Mouse (Mus musculus): Measurements from ENCODE around the gene Hist2h2ac.
"Not testable (repeated sequence)": the region's sequence is repeated elsewhere in the genome, so short reads cannot be mapped to it uniquely, and the experiment has no call there.

The Hist2h2ac gene

GRCm38 (mm10) chr3:96220765-96221639, at the start of gene Hist2h2ac, which contains the start of gene Hist2h2be:
TSS of gene Hist2h2ac (minus strand) at chr3:96220880.
TSS of gene Hist2h2be (plus strand) at chr3:96221119.
- peak; percentile 90 for DNase-seq (ENCODE audit: extremely low spot score, low read depth, low spot score)

DNA sequence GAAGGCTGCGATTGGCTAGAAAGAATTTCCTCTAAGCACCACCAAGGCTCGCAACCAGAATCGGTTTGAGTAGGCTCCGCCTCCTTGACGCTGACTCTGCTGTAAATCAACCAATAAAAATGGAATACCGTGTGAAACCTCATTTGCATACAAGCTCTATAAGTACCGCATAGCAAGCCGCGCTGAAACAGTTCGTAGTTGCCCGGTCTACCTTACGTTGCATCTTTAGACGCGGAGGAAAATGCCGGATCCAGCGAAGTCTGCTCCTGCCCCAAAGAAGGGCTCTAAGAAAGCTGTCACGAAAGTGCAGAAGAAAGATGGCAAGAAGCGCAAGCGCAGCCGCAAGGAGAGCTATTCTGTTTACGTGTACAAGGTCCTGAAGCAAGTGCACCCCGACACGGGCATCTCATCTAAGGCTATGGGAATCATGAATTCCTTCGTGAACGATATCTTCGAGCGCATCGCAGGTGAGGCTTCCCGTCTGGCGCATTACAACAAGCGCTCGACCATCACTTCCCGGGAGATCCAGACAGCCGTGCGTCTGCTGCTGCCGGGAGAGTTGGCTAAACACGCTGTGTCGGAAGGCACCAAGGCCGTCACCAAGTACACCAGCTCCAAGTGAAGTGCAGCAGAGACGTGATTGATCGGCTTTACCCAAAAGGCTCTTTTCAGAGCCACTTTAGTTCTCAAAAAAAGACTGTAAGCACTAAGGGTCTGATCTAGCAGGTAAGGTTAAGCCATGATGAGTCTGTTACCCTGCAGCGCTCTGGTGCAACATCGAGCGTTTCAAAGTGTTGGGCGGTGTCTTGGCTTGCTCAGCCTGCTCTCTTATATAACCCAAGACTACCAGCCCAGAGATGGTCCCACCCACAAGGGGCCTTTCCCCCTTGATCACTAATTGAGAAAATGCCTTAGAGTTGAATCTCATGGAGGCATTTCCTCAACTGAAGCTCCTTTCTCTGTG, 49.1 kb upstream of the Hist2h2ac start, which contains the start of gene Hist2h2bb:
Gene Hist2h2bb, plus strand, starts transcription at position 242 of the 964 bp plus-strand sequence.
- DNase-seq (ENCODE audit: extremely low spot score, low read depth, low spot score), result peak; percentile 99

DNA sequence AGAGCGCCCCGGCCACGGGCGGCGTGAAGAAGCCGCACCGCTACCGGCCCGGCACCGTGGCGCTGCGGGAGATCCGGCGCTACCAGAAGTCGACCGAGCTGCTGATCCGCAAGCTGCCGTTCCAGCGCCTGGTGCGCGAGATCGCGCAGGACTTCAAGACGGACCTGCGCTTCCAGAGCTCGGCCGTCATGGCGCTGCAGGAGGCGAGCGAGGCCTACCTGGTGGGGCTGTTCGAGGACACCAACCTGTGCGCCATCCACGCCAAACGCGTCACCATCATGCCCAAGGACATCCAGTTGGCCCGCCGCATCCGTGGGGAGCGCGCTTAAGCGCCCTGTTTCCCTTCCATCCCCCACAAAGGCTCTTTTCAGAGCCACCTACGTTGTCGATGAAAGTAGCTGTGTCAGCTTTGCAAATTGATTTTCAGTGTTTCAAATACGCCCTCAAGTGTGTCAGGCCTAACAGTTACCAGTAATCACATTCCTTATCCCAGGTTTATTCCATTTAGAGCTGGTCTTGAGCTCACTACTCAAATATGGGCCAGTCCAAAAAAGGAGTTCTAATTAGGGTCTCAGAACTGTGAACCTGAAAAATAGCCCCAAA, 48.2 kb upstream of the Hist2h2ac start:
- not testable (repeated sequence) for DNase-seq (ENCODE audit: extremely low spot score, low read depth, low spot score)

GRCm38 (mm10) chr3:96268051-96268775, 47.5 kb upstream of the Hist2h2ac start, which contains the start of gene Hist2h3b:
TSS of gene Hist2h3b (plus strand) at chr3:96268654.
- DNase-seq (ENCODE audit: extremely low spot score, low read depth, low spot score), result no peak

GRCm38 (mm10) chr3:96267541-96267940, 46.9 kb upstream of the Hist2h2ac start:
- no peak for DNase-seq (ENCODE audit: extremely low spot score, low read depth, low spot score)

- DNase-seq (ENCODE audit: extremely low spot score, low read depth, low spot score), result no peak
Measured at GRCm38 (mm10) chr3:96266132-96266710, 45.5 kb upstream of the Hist2h2ac start.

DNA sequence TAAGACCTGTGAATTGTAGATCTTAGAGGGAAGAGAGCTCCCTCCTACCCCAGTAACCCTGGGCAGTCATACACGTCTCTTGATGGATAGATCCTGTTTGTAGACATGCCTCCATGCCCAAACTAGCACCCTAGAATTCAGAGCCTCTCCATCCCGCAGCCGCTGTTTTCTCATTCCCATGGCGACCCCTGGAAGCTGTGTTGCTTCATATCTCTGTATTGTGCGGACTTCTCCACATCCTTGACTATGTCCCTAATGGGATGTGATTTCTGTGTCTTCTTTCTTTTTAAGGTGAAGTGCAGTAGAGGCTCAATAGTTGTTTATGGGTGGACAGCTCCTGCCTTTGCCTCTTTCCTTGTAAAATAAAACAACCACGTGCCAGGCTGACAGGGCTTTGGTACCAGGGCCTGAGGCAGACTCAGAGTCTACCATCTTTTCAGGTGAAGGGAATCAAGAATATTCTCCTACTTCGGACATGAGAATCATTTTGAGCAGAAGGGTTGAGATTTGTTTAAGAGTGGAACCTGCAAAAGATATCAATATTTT, 43.8 kb upstream of the Hist2h2ac start:
- DNase-seq (ENCODE audit: extremely low spot score, low read depth, low spot score), result no peak

DNA sequence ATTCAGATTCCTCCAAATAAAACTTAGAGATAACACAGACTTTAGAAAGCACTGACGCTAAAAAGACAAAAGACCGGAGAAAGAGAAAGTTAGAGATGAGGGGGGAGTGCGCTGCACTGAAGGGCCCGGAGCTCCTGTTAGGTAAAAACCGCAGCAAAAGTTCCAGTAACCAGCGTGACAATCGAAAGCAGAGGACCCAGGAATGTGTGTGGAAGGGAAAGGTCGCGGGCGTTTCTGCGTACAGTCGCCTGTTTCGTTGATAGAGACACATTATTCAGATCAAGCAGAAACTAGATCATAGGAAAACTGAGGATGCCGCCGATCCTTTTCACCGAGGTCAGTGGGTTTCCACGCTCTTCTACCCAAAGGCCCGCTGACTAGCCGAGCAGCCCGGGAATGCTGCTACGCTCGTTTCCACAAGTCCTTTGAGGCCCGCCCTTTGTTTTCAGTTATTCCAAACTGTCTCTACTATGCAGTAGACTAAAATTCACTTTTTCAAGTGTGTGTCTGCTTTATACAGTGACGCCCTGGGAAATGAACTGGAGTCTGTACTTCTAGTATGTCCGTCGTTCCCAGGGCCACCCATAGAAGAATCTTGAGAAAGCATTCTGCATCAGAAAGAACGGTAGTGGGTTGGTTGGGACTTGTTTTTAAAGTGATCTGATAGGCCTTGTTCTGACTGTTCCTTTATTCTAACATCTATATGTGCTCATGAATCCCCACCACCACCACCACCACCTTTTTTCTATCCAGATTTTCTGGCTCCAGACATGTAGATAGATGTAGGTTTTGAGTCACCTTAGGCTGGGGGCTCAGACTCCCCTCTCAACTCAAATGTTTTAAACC, 43.1 kb upstream of the Hist2h2ac start:
- no peak for DNase-seq (ENCODE audit: extremely low spot score, low read depth, low spot score)

- no peak for DNase-seq (ENCODE audit: extremely low spot score, low read depth, low spot score)
Measured at GRCm38 (mm10) chr3:96262979-96263550, 42.4 kb upstream of the Hist2h2ac start, which contains the start of gene Hist2h4. TSS of gene Hist2h4 (minus strand) at chr3:96263311.

DNA sequence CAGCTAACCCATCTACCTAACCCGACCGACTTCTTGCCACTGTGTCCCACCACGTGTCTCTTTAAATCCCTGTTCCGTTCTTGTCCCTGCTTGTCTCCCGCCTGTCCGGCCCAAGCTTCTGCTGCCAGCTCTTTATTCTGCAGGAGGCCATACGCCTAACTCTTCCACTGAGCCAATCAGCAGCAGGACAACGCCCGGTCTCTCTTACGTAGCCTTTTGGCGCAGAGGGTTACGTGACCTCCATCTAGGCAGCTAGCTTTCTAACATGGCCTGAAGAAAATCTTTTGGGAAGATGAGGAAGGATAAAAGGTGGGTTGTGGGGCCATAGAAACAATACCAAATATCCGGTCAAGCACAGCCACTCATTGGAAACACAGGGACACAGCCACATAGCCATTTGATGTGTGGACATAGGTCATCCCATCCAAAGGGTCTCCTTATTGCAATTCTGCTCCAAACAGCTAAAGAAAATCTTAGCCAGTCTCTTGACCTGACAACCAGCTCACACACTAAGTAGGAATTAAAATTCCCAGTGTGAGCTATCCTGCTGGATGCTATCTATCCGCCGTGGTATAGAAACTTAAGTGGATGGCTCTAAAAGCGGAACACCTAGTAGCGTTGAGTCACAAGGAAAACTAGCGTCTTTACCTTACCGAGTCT, 41.7 kb upstream of the Hist2h2ac start:
- DNase-seq (ENCODE audit: extremely low spot score, low read depth, low spot score), result no peak

- DNase-seq (ENCODE audit: extremely low spot score, low read depth, low spot score), result no peak
Measured at GRCm38 (mm10) chr3:96261623-96262022, 40.9 kb upstream of the Hist2h2ac start.

DNA sequence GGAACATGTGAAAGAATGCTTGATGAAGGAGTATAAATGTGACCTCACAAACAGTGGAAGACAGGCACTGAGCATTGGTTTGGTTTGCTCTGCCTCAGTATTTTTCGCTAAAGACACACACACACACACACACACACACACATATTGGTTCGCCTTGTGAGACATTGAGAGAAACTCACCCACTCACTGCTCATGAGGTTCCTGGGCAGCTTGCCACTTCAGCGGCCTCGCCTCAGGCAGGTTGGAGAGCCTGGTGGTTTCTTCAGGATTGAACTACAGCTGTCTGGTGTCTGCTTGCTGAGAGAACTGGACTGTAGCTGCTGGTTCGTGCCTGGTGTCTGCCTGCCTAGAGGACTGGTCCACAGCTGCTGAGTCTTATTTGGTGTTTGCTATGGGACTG, 39.5 kb upstream of the Hist2h2ac start:
- DNase-seq (ENCODE audit: extremely low spot score, low read depth, low spot score), result no peak

DNA sequence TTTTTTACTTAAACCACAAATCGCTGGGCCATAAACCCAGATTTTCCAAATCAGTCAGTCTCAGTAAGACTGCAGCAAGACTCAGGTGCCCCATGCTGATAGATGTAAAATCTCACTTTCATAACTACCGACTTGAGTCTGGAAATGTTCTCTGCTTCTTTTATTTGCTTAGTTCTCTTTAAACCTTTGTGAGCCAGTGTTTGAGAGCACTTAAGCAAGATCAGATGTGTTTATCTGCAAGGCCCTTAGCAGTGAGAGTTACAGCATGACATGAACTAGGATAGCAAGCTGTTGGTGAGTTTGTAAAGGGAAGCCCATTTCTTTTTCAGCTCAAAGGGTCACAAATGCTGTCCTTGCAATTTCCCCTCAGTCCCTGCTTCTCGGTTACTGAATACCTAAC, 36.5 kb upstream of the Hist2h2ac start:
- DNase-seq (ENCODE audit: extremely low spot score, low read depth, low spot score), result no peak

- DNase-seq (ENCODE audit: extremely low spot score, low read depth, low spot score), result no peak
Measured at GRCm38 (mm10) chr3:96255926-96256593, 35.4 kb upstream of the Hist2h2ac start.

DNA sequence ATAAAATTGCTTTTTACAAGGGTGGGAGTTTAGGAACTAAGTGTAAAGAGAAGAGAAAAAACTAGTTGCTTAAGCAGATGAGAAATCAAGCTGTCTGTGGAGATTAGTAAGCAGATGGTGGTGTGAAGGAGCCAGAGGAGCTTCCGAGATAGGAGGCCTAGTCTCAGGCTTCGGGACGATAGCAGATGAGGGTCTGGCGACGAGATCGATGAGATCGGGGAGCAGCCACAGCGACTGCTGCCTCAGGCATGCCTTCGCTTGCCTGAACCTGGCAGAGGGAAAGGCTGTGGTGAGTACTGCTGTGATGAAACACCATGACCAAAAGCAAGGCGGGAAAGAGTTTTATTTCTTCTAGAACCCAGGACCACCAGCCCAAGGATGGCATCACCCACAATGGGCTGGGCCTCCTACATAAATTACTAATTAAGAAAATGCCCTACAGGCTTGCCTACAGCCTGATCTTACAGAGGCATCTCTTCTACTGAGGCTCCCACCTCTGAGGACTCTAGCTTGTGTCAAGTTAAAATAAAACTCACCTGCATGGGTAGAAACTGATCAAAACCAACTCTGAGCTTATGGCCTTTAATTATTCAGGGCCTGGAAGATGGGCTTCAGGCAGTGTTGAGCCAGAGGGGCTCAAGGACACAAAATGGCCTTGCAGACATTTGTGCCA, 34.1 kb upstream of the Hist2h2ac start:
- DNase-seq (ENCODE audit: extremely low spot score, low read depth, low spot score), result no peak

DNA sequence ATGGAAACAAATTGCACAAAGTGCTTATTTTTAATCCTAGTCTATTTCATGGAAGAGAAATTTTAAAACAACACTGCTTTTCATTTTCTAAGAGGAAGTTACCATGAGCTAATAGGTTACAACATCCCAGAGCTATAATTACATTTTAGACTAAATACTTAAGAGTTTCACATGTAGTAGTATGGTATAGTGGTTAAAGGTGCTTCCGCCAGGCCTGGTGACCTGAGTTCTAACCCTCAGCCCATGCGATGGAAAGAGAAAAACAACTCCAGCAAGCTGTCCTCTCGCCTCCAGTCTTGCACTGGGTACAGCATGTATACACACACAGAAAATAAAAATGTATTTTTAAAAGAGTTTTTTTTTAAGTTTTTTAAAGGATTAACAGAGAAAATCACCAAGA, 31.1 kb upstream of the Hist2h2ac start:
- no peak for DNase-seq (ENCODE audit: extremely low spot score, low read depth, low spot score)

- no peak for DNase-seq (ENCODE audit: extremely low spot score, low read depth, low spot score)
Measured at GRCm38 (mm10) chr3:96250890-96251289, 30.2 kb upstream of the Hist2h2ac start.
